Mouse (Mus musculus): Measurements from ENCODE around the gene Atp4a. TPM values are rescaled to one million over a fixed set of nuclear protein-coding genes. Genes with fewer than 3 reads are reported as not detected.
"Not testable (repeated sequence)": the region's sequence is repeated elsewhere in the genome, so short reads cannot be mapped to it uniquely, and the experiment has no call there.

Gene Atp4a
- polyA plus RNA-seq, 1 experiment from 2014 or later, result 0.17 TPM

GRCm38 (mm10) chr7:30743617-30744016 is 31.6 kb downstream of the Atp4a start, which contains the start of gene Gapdhs:
Gene Gapdhs (minus strand): TSS chr7:30743681.
- WGBS (ENCODE audit: insufficient replicate concordance), result no CpG with 5 or more reads among the region's 4 CpGs
- not testable (repeated sequence) for H3K4me2 ChIP-seq

GRCm38 (mm10) chr7:30744022-30744598 is 32.1 kb downstream of the Atp4a start:
- 35% methylated on average over 4 of the region's 4 CpGs for WGBS (ENCODE audit: insufficient replicate concordance)
- Histone ChIP-seq H3K36me3 (ENCODE audit: control insufficient read depth, insufficient read depth, low read length) (no peaks in the 10 kb centered on the region), H3K9me3 (replicated peaks; ENCODE audit: control insufficient read depth, low read length) (no peaks in the 10 kb centered on the region), H3K4me3 (ENCODE audit: low read depth, low read length) (no peak overlapping the region), H3K27me3 (ENCODE audit: control insufficient read depth, insufficient read depth, low read length) (no peaks in the 10 kb centered on the region), H3K9ac (ENCODE audit: low read depth, low read length) (no peak overlapping the region), H3K4me2 (no peak overlapping the region), H3K27ac (ENCODE audit: low read depth, low read length) (no peak overlapping the region), H3K4me1 (ENCODE audit: control insufficient read depth, insufficient read depth, low read length) (peaks cover 6% of the 10 kb centered on the region; the same call in 1 of the 2 replicates)
- no peak for ATAC-seq (replicated peaks; ENCODE audit: insufficient number of reproducible peaks, low FRiP score, low TSS enrichment)

More at GRCm38 (mm10) chr7:30743617-30744016, 31.6 kb downstream of the Atp4a start, which contains the start of gene Gapdhs:
- H3K9me3 ChIP-seq (replicated peaks; ENCODE audit: control insufficient read depth, low read length); H3K4me1 ChIP-seq (ENCODE audit: control insufficient read depth, insufficient read depth, low read length); ATAC-seq (replicated peaks; ENCODE audit: insufficient number of reproducible peaks, low FRiP score, low TSS enrichment); H3K36me3 ChIP-seq (ENCODE audit: control insufficient read depth, insufficient read depth, low read length); H3K9ac ChIP-seq (ENCODE audit: low read depth, low read length); H3K27me3 ChIP-seq (ENCODE audit: control insufficient read depth, insufficient read depth, low read length); H3K27ac ChIP-seq (ENCODE audit: low read depth, low read length); H3K4me3 ChIP-seq (ENCODE audit: low read depth, low read length): not testable (repeated sequence)

- H3K4me1 ChIP-seq (ENCODE audit: control insufficient read depth, insufficient read depth, low read length), result peaks cover 6% of the 10 kb centered on the region; the same call in 1 of the 2 replicates
- H3K4me2 ChIP-seq, result no peak overlapping the region
- no peak for ATAC-seq (replicated peaks; ENCODE audit: insufficient number of reproducible peaks, low FRiP score, low TSS enrichment)
- H3K27me3 ChIP-seq (ENCODE audit: control insufficient read depth, insufficient read depth, low read length), result no peaks in the 10 kb centered on the region
- WGBS (ENCODE audit: insufficient replicate concordance), result 80% methylated on average over 7 of the region's 7 CpGs
- H3K27ac ChIP-seq (ENCODE audit: low read depth, low read length), result no peak overlapping the region
- no peak overlapping the region for H3K4me3 ChIP-seq (ENCODE audit: low read depth, low read length)
- H3K9ac ChIP-seq (ENCODE audit: low read depth, low read length), result no peak overlapping the region
- no peaks in the 10 kb centered on the region for H3K36me3 ChIP-seq (ENCODE audit: control insufficient read depth, insufficient read depth, low read length)
- no peaks in the 10 kb centered on the region for H3K9me3 ChIP-seq (replicated peaks; ENCODE audit: control insufficient read depth, low read length)
Measured at GRCm38 (mm10) chr7:30747525-30748204, 35.7 kb downstream of the Atp4a start.

- no peaks in the 10 kb centered on the region for H3K27me3 ChIP-seq (ENCODE audit: control insufficient read depth, insufficient read depth, low read length)
- no peak for ATAC-seq (replicated peaks; ENCODE audit: insufficient number of reproducible peaks, low FRiP score, low TSS enrichment)
- WGBS (ENCODE audit: insufficient replicate concordance), result 72% methylated on average over 13 of the region's 13 CpGs
- H3K9ac ChIP-seq (ENCODE audit: low read depth, low read length), result no peak overlapping the region
- H3K4me1 ChIP-seq (ENCODE audit: control insufficient read depth, insufficient read depth, low read length), result no peaks in the 10 kb centered on the region
- no peak overlapping the region for H3K27ac ChIP-seq (ENCODE audit: low read depth, low read length)
- no peak overlapping the region for H3K4me3 ChIP-seq (ENCODE audit: low read depth, low read length)
- H3K36me3 ChIP-seq (ENCODE audit: control insufficient read depth, insufficient read depth, low read length), result peaks cover under 1% of the 10 kb centered on the region; the same call in 1 of the 2 replicates
- H3K4me2 ChIP-seq, result no peak overlapping the region
- peaks cover 3% of the 10 kb centered on the region for H3K9me3 ChIP-seq (replicated peaks; ENCODE audit: control insufficient read depth, low read length)
Measured at GRCm38 (mm10) chr7:30749824-30750606, 38.0 kb downstream of the Atp4a start.

- no peak within 1 kb of the TSS for H3K27ac ChIP-seq (ENCODE audit: low read depth, low read length)
- H3K36me3 ChIP-seq (ENCODE audit: control insufficient read depth, insufficient read depth, low read length), result peaks cover 2% of the 10 kb centered on the region; the same call in 1 of the 2 replicates
- 48% methylated on average over 5 of the region's 5 CpGs for WGBS (ENCODE audit: insufficient replicate concordance)
- H3K27me3 ChIP-seq (ENCODE audit: control insufficient read depth, insufficient read depth, low read length), result no peaks in the 10 kb centered on the region
- no peak within 1 kb of the TSS for H3K4me3 ChIP-seq (ENCODE audit: low read depth, low read length)
- peaks cover 5% of the 10 kb centered on the region for H3K9me3 ChIP-seq (replicated peaks; ENCODE audit: control insufficient read depth, low read length)
- no peak within 1 kb of the TSS for H3K4me2 ChIP-seq
- H3K9ac ChIP-seq (ENCODE audit: low read depth, low read length), result no peak within 1 kb of the TSS
- no peaks in the 10 kb centered on the region for H3K4me1 ChIP-seq (ENCODE audit: control insufficient read depth, insufficient read depth, low read length)
- no peak for ATAC-seq (replicated peaks; ENCODE audit: insufficient number of reproducible peaks, low FRiP score, low TSS enrichment)
Measured at GRCm38 (mm10) chr7:30751086-30751669, 39.2 kb downstream of the Atp4a start, which contains the start of gene Sbsn. Gene Sbsn (plus strand): TSS chr7:30751471.

GRCm38 (mm10) chr7:30757001-30757400 is 45.0 kb downstream of the Atp4a start:
- 73% methylated on average over 3 of the region's 3 CpGs for WGBS (ENCODE audit: insufficient replicate concordance)
- H3K27me3 ChIP-seq (ENCODE audit: control insufficient read depth, insufficient read depth, low read length), result no peaks in the 10 kb centered on the region
- no peak for ATAC-seq (replicated peaks; ENCODE audit: insufficient number of reproducible peaks, low FRiP score, low TSS enrichment)
- H3K27ac ChIP-seq (ENCODE audit: low read depth, low read length), result no peak overlapping the region
- H3K9ac ChIP-seq (ENCODE audit: low read depth, low read length), result no peak overlapping the region
- H3K4me3 ChIP-seq (ENCODE audit: low read depth, low read length), result no peak overlapping the region
- peaks cover 6% of the 10 kb centered on the region; the same call in 1 of the 2 replicates for H3K4me1 ChIP-seq (ENCODE audit: control insufficient read depth, insufficient read depth, low read length)
- peaks cover 5% of the 10 kb centered on the region for H3K9me3 ChIP-seq (replicated peaks; ENCODE audit: control insufficient read depth, low read length)
- no peak overlapping the region for H3K4me2 ChIP-seq
- peaks cover 2% of the 10 kb centered on the region; the same call in 1 of the 2 replicates for H3K36me3 ChIP-seq (ENCODE audit: control insufficient read depth, insufficient read depth, low read length)

- peaks cover 8% of the 10 kb centered on the region; the same call in 1 of the 2 replicates for H3K4me1 ChIP-seq (ENCODE audit: control insufficient read depth, insufficient read depth, low read length)
- 30% methylated on average over 4 of the region's 4 CpGs for WGBS (ENCODE audit: insufficient replicate concordance)
- no peak overlapping the region for H3K9ac ChIP-seq (ENCODE audit: low read depth, low read length)
- H3K4me2 ChIP-seq, result no peak overlapping the region
- H3K4me3 ChIP-seq (ENCODE audit: low read depth, low read length), result no peak overlapping the region
- H3K27ac ChIP-seq (ENCODE audit: low read depth, low read length), result no peak overlapping the region
- H3K36me3 ChIP-seq (ENCODE audit: control insufficient read depth, insufficient read depth, low read length), result peaks cover 2% of the 10 kb centered on the region; the same call in 1 of the 2 replicates
- no peaks in the 10 kb centered on the region for H3K27me3 ChIP-seq (ENCODE audit: control insufficient read depth, insufficient read depth, low read length)
- H3K9me3 ChIP-seq (replicated peaks; ENCODE audit: control insufficient read depth, low read length), result peaks cover 5% of the 10 kb centered on the region
- no peak for ATAC-seq (replicated peaks; ENCODE audit: insufficient number of reproducible peaks, low FRiP score, low TSS enrichment)
Measured at GRCm38 (mm10) chr7:30758853-30759252, 46.8 kb downstream of the Atp4a start.

- no peak overlapping the region for H3K4me3 ChIP-seq (ENCODE audit: low read depth, low read length)
- no peaks in the 10 kb centered on the region for H3K36me3 ChIP-seq (ENCODE audit: control insufficient read depth, insufficient read depth, low read length)
- no peak overlapping the region for H3K9ac ChIP-seq (ENCODE audit: low read depth, low read length)
- ATAC-seq (replicated peaks; ENCODE audit: insufficient number of reproducible peaks, low FRiP score, low TSS enrichment), result no peak
- no peaks in the 10 kb centered on the region for H3K9me3 ChIP-seq (replicated peaks; ENCODE audit: control insufficient read depth, low read length)
- no peak overlapping the region for H3K4me2 ChIP-seq
- H3K4me1 ChIP-seq (ENCODE audit: control insufficient read depth, insufficient read depth, low read length), result peaks cover 8% of the 10 kb centered on the region; the same call in 1 of the 2 replicates
- no peaks in the 10 kb centered on the region for H3K27me3 ChIP-seq (ENCODE audit: control insufficient read depth, insufficient read depth, low read length)
- H3K27ac ChIP-seq (ENCODE audit: low read depth, low read length), result no peak overlapping the region
- WGBS (ENCODE audit: insufficient replicate concordance), result 26% methylated on average over 4 of the region's 4 CpGs
Measured at GRCm38 (mm10) chr7:30761769-30762352, 49.9 kb downstream of the Atp4a start.
